Mouse (Mus musculus) skeletal muscle tissue, adult 2 months (tissue): ENCODE data around the gene C2cd2l.
A peak's percentile ranks its signal among the peaks of the same experiment; 100 is the strongest.

Source experiments
- DNase-seq: peaks from one replicate; pipeline ENCODE4 v3.0.0-alpha.2; 2012; ENCODE audit warnings: low read depth, low spot score

The C2cd2l gene

GRCm38 (mm10) chr9:44268027-44268360, 52.1 kb downstream of the C2cd2l start:
- DNase-seq: peak; percentile 84

GRCm38 (mm10) chr9:44267319-44268026, 52.6 kb downstream of the C2cd2l start:
- DNase-seq: no peak

GRCm38 (mm10) chr9:44266478-44267226, 53.4 kb downstream of the C2cd2l start:
- DNase-seq: no peak

GRCm38 (mm10) chr9:44261388-44261787, 58.7 kb downstream of the C2cd2l start:
- no peak for DNase-seq
